Mouse (Mus musculus) bone marrow, adult 2 months (tissue): Measurements from ENCODE around the gene Pakap.

Experiments
- CTCF ChIP-seq: fragments of 200-500 bp; IDR thresholded peaks from 2 replicates; pipeline ENCODE4 v1.5.1; 2011; ENCODE audit warnings: low read length, control low read depth; ENCODE audit not compliant: control insufficient read depth, insufficient read depth
- POLR2A ChIP-seq: fragments of 200-500 bp; IDR thresholded peaks from 2 replicates; pipeline ENCODE4 v1.6.1; 2011; ENCODE audit warnings: low read depth, mild to moderate bottlenecking, control low read depth, low read length, borderline replicate concordance; ENCODE audit not compliant: control insufficient read depth

- TF ChIP-seq POLR2A (no peak), CTCF (no peak)
Measured at GRCm38 (mm10) chr4:57751054-57751453, 183.1 kb downstream of the Pakap start.
